Mouse (Mus musculus) ZHBTc4 (cell line): Measurements from ENCODE around the gene Hnrnpdl.

Experiments
- DNase-seq: peaks from one replicate; pipeline ENCODE4 v3.0.0-alpha.2; 2011; ENCODE audit warnings: low read depth, low spot score

Gene Hnrnpdl

DNA sequence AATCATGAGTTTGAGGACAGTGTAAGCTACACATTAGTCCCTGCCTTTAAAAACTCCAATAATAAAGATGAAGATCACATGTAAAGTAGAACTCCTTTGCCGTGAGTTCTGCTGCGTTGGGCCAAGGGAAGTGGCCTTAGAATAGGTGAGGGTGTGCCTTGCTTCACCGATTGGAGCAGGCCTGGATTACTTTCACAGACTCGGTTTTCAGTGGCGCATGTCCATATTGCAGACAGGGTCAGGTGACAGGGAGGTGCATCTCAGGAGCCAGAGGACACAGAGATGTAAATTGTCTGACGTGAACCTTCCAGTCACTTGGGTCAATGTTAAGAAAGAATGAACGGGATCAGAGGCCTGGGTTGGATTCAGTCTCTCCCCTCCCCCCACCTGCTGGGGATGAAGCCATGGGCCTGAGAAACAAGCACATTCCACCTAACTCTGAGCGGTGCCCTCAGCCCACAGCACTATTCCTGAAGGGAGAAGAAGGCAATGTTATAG, 7.7 kb upstream of the Hnrnpdl start:
- peak; percentile 84 for DNase-seq

DNA sequence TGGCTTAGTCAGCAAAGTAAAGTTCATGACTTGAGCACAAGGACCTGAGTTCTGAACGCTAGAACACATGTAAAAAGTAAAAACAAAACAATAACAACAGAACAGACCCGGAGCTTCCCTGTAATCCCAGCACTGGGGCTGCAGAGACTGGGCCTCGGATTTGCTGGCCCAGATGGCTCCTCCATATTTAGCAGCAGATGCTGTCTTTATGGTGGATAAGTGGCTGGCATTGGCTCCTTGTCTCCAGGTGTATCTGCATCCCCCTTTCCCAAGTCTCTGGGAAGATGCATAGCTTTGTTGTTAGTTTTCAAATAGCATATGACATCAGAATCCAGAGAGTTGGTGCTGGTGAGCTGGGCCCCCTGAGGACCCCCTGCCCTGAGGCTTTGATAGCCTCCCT, 6.6 kb upstream of the Hnrnpdl start:
- DNase-seq = no peak

DNA sequence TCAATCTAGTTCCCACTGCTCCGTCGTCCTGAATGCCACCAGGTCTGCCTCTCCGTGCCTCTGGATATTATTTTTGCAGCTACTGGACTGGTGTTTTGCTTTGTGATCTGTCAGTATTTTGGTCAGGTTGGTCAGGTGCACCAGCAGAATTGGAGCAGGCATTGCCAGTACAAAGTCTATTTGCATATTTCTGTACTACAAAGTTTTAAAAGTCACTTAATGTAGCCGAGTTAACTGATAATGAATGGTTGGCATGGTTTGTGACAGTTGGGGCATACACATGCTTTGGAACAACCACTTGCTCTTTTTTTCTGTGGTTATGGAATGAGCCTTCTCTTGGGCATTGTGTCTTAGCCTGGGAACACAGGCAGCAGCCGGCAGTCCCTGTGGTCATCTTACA, 5.2 kb upstream of the Hnrnpdl start:
- DNase-seq = no peak

DNA sequence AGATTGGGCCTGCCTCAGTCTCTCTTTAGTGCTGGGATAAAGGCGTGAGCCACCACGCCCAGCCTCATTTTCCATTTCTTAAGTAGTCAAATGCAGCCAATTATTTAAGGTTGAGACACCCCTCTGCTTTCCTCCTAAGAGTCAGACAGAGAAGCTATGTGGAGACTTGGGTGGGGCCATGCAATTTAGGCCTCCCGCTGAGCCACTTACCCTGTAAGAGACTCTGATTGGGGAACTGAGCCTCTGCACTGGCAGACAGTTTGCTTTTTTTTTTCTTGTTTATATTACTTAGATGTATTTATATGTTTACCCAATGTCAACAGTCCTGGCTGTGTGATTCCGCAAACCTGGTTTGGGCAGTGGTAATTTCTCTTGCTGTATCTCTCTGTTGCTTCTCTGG, 4.6 kb upstream of the Hnrnpdl start:
- peak; percentile 95 for DNase-seq

DNA sequence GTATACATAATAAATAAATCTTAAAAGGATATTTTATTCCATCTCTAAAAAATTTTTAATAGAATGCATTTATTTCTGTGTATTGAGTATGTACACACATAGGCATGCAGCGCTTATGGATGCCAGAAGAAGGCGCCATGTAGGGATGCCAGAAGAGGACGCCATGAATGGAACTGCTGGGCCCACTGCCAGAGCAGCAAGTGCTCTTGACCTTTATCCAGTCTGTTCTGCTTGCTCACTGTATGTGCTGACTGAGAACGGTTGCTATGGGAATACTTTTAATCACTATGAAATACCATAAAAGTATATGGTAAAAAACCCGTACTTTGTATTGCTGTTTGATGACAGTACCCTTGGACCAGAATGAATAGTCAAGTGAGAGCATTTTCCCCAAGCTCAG, 3.9 kb upstream of the Hnrnpdl start:
- peak; percentile 64 for DNase-seq

DNA sequence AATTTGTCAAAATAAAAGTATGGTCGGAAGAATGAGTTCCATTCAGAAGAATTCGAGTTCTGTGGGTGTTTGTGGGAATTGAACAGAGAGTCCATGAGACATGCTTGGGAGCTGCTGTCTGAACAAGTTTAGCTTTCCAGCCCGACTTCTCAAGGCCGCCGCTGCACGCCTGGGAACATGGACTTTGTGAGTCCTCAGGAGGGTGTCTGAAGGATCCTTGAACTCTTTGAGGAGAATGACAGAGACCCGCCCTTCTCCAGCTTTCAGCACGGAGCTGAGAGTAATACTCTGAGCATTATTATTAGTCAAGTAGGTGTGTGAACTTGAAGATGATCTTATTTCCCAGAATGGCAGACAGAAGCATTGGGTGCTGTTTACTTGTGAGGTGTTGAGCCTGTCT, 3.0 kb upstream of the Hnrnpdl start:
- peak; percentile 49 for DNase-seq

DNA sequence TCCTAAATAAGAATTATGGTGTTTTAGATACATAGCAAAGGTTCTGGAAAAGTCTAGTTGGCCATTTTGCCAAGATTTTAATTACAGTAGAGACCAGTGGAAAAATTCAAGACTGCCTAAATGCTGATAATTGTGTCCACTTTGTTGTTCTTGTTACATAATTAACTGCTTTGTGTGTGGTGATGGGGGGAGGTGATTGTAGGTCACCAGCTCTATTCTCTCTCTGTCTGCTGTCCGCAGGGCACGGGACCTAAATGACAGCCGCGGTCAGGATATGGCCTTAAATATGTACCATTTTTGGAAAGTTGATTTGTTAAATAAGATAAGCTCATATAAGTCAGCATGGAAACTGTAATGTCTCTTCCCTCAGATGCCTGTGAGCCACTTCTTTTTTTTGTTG, 1.8 kb upstream of the Hnrnpdl start:
- no peak for DNase-seq

DNA sequence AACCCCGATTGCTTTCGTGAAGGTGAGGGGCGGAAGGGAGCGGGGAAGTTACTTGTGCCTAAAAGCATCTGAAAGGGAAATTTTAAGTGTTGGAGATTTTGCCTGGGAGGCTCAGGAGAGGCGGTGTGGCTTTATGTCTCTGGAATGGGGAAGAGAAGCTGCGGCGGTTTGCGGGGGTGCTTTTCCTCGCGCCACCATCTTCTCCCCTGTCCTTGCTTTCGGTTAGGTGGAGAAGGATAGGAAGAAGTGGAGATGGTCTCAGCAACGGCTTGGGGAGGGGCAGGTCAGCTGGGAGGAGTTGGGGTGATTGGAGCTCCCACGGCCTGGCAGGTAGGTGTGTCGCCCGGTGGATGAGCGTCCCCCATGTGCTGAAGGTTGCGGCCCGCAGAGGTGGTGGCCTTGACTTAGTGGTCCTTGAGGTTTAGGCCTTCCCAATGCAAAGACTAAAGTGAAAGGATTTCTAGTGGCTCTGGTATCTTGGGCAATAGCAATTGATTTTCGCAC, 869 bp upstream of the Hnrnpdl start:
- peak; percentile 56 for DNase-seq

DNA sequence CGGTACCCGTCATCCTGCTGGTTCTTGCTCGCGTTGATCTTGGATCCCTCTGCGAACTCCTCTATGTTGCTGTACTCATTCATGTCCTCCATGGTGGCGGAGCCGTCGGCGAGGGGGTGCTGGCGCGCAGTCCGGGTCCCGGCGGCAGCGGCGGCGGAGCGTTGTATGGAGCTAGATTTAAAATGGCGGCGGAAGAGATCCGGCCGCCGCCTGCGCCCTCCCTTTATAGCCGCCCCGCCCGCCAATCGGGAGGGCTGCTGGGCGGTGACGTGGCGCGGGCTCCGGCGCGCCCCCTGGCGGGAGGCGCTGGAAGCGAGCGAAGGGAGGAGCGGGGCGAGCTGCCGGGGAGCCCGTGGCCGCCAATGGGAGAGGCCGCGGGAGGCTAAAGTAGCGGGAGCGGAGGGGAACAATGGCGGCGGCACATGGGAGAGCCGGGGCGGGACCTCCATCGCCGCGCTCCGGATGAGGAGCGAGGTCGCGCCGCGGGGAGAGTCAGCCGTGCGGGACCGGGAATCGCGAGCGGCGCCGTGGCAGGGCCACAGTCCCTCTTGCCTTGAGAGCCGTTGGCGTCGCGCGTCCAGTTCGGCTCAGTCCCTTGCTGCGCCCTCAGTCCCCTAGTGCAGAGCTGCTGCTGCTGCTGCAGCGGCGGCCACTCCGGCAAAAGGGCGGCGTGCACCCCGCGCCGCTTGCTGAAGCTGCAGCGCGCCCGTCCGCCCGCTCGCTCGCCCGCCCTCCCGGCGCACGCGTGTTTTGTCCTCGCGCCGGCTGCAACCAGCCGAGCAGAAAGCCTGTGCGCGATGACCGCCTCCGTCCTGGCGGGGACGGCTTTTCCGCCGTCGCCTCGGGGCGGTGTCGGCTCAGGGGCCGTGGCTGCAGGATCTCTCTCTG, 506 bp downstream of the Hnrnpdl start:
- peak; percentile 96 for DNase-seq

DNA sequence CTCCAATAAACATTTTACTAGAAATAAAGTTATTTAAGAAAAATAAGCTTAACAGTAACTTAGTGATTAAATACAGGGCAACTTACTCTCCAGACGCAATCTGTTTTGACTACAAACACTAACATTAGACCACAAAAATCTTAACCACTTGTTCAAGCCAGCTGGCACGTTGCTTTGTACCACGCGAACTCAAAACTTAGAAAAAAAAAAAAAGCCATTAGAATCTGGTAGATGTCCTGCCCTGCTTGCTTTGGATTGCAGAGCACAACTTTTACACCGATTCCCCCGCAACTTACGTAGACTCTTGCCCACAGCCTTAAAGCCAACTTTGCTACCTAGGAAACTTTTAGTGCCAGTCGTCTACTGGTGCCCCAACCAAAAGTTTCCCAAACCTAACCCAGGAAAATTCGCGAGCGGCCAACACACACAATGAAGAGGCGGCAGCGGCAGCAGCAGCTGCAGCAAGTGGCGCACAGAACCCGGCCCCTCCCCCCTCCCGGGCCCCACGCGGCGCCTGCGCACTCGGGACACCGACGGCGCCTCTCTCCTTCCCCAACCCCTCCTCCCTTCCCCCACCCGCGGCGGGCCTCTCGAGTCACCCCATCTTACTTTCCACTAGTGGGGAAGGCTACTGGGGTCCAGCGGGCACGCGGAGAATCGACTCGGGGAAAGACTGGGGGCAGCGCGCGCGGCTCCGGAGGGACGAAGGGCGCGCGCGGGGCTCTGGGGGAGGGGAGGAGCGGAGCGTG, 1.3 kb downstream of the Hnrnpdl start:
- peak; percentile 90 for DNase-seq

DNA sequence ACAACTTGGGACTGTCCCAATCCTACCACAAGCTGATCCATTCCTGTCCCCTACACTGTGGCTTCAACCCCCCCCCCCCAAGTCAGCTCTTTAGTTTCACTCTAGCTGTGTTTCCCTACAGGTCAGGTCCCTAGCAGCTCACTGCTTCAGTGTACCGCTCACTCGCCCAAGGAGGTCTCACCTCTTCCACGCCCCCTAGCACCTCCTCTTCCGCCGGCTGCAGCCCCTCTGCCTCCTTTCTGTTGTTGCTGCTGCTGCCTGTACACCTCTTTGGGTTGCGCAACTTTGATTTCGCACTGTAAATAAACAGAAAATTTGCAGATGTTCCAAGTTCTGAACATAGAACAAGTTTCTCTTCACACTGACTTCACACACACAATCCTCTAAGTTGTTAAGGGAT, 2.8 kb downstream of the Hnrnpdl start:
- peak; percentile 85 for DNase-seq

DNA sequence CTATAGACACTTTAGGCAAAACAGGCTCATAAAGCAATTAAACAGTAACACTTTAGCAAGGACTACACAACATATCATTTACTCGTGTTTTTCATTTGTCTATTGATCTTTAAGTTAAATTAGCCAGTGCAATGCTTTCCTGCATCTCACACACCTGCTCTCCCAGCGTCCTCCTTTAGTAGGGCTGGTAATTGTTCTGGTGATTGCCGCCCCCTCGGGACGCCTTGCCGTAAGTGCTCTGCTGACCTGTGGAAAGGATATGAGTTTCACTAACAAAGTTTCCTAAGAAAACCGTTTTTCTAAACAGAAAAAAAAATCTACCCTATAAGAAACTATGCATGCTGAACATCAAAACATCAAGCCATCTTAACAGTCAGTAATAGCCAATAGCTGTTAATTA, 3.5 kb downstream of the Hnrnpdl start:
- DNase-seq = peak; percentile 63

DNA sequence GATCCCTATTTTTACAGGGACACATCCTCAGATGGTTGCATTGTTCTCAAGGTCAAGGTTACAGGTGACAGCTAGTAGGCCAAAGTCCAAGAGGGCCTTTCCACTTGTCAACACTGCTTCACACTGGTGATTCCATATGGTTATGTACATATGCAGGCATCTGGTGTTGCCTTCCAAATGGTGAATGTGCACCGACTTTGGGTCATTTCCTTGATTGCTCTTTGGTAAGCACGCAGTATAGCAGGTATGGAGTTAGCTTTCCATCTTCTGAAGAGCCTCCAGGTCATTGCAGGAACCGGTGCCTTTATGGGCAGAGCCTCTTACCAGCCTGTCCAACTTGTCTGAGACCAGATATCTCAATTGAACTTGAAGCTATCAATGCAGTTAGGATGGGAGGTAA, 6.8 kb downstream of the Hnrnpdl start:
- DNase-seq = peak; percentile 62

DNA sequence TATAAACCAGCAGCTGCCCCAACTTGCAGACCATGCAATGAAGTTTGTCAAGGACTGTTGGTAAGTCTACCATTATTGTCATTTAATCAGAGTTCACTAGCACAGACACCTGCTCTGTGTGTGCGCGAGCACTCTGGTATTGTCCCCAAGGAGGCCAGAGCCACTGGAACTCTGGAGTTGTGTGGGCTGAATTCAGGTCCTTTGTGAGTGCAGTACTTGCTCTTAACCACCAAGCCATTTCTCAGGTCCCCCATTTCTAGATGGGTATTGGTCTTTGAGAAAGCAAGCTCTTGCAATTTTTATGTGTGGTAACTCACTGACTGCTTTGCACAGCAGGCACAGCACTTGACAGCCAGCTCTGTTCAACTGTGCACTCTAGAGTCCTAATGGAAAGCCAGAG, 7.4 kb downstream of the Hnrnpdl start:
- peak; percentile 79 for DNase-seq

DNA sequence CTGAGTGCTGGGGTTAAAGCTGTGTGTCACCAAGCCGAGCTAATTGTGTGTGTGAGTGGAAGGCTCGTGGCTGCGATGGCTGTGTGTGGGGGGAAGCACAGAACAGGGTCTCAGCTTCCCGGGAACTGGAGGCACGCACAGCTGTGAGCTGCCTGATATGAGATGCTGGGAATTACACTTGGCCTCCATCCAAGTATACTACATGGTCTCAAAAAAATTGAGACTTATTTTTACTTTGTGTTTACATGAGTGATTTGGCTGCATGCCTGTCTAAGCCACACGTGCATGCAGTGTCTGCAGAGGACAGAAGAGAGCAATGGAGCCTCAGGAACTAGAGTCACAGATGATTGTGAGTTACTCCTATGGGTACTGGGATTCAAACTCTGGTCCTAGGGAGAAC, 9.4 kb downstream of the Hnrnpdl start:
- DNase-seq = no peak

DNA sequence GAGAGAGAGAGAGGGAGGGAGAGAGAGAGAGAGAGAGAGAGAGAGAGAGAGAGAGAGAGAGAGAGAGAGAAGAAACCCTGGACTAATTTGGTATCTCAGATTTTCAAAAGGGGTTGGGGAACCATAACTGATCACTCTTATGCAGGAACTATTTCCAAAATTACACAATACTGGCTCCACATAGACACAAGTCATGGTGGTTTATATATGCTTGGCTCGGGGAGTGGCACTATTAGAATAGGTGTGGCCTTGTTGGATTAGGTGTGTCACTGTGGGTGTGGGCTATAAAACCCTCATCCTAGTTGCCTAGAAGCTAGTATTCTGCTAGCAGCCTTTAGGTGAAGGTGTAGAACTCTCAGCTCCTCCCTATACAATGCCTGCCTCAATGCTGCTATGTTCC, 14.6 kb downstream of the Hnrnpdl start:
- no peak for DNase-seq

DNA sequence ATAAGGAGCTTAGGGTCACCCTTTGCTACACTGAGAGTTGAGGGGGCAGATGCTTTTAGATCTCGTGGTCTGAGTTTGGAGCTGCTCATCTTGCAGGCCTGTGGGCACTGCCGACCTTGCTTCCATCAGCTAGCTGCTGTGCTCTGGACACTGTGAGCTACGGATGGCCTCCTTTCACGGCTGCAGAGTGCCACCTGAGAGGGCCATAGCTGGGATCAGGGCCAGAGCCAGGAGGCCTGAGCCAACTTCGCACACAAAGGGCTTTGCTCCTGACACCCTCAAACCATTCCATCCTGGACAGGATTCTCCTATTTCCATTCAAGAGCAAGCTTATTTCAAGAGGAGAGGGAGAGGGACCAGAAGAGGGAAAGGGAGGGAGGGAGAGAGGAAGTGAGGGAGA, 15.1 kb downstream of the Hnrnpdl start:
- no peak for DNase-seq

DNA sequence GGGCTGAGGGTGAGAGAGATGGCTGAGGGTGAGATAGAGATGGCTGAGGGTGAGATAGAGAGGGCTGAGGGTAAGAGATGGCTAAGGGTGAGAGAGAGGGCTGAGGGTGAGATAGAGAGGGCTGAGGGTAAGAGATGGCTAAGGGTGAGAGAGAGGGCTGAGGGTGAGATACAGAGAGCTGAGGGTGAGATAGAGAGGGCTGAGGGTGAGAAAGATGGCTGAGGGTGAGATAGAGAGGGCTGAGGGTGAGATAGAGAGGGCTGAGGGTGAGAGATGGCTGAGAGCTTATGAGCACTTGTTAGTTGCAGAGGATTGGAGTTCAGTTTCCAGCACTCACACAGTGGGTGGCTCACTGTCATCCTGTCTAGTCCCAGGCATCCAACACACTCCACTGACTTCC, 19.4 kb downstream of the Hnrnpdl start:
- DNase-seq = no peak

DNA sequence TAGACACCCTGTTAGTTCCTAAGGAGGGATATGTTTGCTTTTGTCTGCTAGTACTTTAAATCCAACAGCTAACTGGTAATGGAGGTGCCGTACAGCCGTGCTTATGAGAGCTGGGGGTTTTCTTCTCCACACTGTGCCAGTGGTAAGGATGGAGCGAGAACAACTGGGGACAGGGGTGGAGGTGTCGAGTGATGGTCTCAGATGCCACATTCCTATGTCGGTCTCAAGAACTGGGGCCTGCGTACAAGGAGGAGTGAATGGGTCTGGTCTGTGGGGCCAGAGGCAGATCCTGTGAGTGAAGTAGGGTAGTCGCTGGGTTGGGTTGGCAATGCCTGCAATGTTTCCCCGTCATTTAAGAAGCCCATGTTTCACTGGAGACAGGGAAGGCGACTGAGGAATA, 26.9 kb downstream of the Hnrnpdl start:
- DNase-seq = no peak

DNA sequence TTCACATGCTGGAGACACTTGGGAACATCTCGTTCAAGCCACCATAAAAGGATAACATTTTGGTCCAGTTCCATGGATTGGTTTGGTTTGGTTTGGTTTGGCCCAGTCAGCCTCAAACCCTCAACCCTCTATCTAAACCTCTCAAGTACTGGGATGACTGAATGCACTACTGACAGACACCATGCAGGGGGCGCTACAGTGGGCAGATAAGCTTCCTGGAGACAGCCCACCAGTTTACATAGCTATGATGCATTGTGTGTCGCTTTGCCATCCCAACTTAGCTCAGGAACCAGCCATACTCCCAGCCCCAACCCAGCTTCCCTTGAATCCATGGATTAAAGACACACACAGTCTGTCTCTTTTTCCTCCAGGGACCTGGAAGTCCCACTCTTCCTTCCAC, 31.0 kb downstream of the Hnrnpdl start:
- peak; percentile 49 for DNase-seq

DNA sequence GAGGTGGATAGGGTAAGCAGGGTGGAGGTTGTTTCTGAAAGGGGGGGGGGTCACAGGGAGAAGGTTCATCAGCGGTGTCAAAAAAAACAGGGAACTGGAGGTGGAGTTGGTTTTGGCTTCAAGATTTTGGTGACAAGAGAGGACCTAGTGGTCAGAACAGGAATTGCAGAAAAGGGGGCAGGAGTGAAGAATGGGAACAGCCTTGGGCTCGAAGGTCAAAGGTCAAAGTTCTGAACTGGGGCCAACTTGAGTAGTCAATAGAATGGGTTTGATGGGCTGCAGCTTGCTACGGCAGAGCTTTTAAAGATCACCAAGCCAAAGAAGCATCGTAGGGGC, 32.5 kb downstream of the Hnrnpdl start:
- peak; percentile 89 for DNase-seq

DNA sequence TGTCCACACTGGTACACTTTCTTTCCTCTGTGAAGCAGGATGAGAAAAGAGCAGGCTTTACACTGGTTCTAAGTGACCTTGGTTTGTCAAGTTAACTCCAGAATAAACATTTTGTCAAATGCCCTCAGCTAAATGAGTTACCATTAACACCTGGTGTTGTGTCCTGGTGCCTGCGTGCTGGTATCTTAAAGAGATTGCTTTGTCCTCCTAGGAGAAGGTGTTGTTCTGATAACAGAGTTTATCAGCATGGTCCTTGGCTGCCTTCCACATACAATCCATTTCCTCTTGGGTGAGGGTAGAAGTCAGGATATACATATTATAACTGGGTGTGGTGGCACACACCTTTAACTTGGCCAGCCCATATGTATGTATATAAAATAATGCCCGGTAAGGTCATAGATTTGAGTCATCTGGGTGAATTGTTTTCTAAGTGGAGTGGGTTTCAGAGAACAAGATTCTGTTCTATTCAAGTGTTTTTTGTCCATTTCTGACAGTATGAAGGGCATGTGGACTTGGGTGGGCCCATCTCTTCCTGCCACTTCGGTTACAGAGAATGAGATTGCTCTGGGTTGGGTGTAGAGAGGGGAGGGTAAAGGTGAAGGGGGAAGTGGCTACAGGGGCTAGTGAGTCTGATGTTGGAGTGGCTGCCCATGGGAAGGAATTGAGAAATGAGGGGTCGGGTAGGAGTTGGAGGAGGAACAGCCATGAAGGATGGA, 33.0 kb downstream of the Hnrnpdl start:
- no peak for DNase-seq
